Mouse (Mus musculus): ENCODE measurements around the gene Proz.

GRCm38 (mm10) chr8:13060441-13061150, at the start of gene Proz:
- TF ChIP-seq POLR2A (IDR thresholded peaks at IDR 0.05; ENCODE audit: control insufficient read depth, low read depth, low read length) (no peak), CTCF (IDR thresholded peaks at IDR 0.05; ENCODE audit: control insufficient read depth, insufficient read depth, insufficient replicate concordance, low read depth, low read length) (no peak)

All from testis, adult 2 months (tissue).